Mouse (Mus musculus) urinary bladder, postnatal 4 days (tissue): ENCODE results near the gene Sorcs2.

Experiments used
- DNase-seq, 2 experiments: peaks; one replicate each; pipeline ENCODE4 v3.0.0; 2021 to 2022; ENCODE audit warnings: low spot score in 2 of 2

Gene Sorcs2

GRCm38 (mm10) chr5:36179708-36180107, 218.2 kb downstream of the Sorcs2 start:
- no peak for DNase-seq

DNA sequence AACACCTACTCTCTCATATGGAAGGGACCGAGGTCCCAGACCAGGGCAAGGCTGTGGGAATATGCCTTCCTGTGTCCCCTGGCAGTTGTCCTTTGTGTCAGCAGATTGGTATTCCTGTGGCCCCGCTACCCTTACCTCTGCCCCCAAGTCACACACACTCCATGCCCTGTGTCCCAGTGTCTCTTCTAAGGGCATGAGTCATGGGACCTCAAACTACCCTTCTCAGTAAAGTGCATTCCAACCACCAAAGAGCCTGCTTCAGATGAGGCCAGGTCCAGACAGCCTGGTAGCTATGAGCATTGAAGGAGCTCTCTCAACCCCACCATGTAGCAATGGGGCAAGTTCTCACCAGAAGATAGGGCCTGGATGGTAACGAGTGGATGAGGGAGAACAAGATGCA, 219.2 kb downstream of the Sorcs2 start:
- no peak for DNase-seq

DNA sequence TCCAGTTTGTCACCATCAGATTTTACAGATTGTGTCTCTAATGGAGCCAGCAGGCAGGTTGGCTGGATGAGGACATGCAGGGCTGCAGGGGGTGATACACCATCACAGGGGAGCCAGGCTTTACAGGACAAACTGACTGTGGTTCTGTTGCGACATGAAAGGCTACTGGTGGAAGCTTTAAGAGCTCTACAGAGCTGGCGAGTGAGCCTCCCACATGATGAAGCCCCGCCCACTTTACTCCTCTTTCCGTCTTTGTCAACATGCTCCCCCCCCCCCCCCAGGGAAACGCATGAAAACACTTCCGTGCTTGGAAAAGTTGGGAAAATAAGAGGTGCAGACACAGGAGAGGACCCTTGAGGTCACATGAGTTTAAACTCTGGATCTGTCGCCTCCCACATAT, 219.7 kb downstream of the Sorcs2 start:
- no peak for DNase-seq

DNA sequence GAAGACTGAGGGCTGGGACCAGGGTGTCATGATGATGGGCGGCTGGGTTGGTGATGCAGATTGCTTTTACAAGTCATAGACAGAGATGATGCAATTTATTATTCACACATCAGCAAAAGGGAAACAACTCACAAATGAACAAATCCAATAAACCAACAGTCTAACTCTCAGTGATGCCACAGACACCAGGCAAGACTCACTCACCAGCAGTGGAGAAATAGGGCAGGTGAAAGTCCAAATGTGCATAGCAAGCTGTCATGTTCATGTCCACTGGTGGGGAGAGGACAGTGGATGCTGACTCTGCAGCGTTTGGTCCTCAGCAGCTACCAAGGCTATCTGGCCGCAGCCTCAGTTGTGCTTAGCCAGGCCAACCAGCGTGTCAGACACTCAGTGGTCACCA, 221.1 kb downstream of the Sorcs2 start:
- DNase-seq: no peak

GRCm38 (mm10) chr5:36176409-36176808, 221.5 kb downstream of the Sorcs2 start:
- DNase-seq: peak in 1 of 2 experiments; percentile 65

DNA sequence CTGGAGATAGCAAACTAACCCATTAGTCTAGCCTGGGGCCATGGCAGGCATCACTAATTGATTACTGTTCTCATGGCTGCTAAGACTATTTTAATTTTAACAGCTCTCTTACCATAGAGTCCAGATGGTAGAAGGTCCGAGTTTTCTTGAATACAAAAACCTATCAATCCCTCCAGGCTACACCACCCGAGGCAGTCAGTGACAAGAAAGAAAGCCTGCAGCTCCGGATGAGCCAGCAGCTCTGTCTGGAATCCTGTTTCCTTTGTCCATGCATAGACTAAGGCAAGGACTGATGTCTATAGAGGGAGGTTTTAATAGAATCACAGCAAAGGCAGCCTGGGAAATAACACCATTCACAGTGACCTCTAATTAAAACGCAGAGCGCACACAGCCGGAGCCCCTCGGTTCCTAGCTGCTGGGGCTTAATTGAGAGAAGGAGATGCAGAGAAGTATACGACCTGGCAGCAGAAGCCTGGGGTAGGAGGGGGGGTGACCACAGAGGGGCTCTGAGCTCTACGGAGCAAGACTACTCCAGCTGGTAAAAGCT, 223.3 kb downstream of the Sorcs2 start:
- DNase-seq: no peak

- no peak for DNase-seq
Observed at GRCm38 (mm10) chr5:36168963-36169650, 228.8 kb downstream of the Sorcs2 start.

DNA sequence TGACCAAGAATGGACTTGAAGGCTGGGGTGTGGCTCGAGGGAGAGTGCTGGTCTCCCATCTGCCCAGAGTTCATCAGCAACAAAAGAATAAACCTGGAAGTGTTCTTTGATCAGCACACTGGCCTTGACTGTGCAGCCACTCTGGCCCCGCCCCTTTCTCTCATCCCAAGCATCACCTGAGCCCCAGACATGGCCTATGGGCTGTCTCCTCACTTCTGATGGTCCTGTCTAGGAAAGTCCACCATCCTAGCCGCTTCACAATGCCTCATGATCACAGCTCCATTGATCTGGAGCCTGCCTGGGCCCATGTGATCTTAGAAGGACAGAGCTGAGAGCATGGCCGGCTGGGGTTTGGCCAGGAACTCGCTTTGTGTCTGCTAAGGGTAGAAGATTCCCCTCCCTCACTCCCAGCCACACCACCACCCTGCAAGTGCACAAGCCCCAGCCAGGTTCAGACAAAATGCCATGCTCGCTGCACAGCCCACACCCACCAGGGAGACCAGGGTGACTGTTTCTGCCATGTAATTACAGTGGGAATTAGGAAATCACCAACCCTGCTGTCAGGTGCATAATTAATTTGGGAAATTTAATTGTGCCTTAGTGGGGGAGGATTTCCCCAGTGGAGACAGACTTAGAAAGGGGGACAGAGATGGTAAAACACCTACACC, 231.5 kb downstream of the Sorcs2 start:
- no peak for DNase-seq

DNA sequence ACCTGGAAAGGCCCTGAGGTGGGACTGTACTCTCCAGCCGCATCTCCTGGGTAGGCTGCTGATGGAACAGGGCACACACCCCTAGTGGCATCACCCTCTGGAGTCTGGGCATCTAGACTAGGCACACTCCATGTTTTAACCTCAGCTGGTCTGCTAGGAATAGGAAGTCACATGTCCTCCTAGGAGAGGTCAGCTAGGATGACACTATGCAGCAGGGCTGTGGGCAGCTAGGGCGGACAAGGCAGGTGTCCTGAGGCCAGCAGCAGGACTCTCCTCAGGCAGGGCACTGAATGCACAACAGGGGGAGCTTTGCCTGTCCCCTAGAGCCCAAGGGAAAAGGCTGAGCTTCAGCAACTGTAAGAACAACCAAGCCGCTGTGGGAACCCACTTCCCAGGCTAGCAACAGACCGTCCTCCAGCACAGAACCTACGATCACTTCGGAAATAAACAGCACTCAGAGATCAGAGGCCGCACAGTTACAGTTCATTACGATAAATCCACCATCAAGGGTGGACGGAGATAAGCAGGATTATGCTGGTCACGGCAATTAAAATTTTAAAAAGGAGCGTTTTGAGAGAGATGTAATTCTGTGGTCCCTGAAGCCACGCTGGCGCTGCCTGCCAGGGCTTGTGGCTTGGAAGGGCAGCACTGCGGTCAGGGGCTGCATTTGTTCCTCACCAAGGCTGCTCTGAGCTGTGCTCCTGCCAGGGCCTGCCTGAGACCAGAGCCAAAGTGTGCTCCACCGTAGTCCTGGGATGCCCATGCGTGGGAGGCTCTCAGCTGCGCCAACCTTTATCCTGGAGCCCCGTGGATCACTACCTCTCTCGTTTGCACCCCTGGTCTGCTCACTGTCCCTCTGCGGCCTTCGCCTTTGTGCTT, 232.3 kb downstream of the Sorcs2 start:
- no peak for DNase-seq

GRCm38 (mm10) chr5:36154879-36155485, 243.0 kb downstream of the Sorcs2 start:
- DNase-seq: no peak

GRCm38 (mm10) chr5:36153261-36153660, 244.7 kb downstream of the Sorcs2 start:
- no peak for DNase-seq

GRCm38 (mm10) chr5:36151086-36151485, 246.9 kb downstream of the Sorcs2 start:
- no peak for DNase-seq

- no peak for DNase-seq
Observed at GRCm38 (mm10) chr5:36149098-36149497, 248.8 kb downstream of the Sorcs2 start.

DNA sequence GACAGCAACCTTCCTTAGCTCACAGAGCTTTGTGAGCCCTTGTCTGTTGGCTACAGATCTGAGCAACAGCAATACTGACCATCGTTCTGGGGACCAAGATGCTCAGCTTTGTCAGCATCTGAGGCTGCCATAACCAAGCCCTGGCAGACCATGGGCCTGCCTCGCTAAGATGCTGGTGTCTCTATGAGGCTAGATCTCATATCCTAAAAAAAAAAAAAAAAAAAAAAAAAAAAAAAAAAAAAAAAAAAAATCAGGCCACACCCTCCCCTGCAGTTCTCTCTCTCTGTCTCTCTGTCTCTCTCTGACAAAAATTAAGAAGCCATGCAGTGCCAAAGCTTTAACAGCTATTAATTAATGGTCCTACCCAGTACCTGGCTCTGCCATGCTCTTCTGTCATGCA, 251.3 kb downstream of the Sorcs2 start:
- no peak for DNase-seq

GRCm38 (mm10) chr5:36144560-36144959, 253.4 kb downstream of the Sorcs2 start:
- no peak for DNase-seq

- DNase-seq: no peak
Observed at GRCm38 (mm10) chr5:36141676-36142255, 256.2 kb downstream of the Sorcs2 start.

DNA sequence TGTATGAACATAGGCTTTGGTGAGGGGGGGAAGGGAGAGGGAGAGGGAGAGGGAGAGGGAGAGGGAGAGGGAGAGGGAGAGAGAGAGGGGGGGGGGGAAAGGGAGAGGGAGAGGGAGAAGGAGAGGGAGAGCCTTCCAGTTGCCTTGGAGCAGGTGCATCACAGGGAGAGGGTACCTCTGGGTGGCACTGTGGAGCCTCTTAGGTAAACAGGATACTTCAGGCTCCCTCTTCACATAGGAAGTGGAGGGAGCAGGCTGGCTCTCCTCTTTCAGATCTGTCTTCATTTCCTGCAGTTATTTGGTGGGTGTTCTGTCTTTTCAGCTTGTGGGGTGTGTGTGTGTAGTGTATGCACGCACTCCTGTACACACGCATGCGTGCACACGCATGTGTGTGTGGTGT, 256.8 kb downstream of the Sorcs2 start:
- DNase-seq: no peak

GRCm38 (mm10) chr5:36139766-36140165, 258.2 kb downstream of the Sorcs2 start:
- DNase-seq: no peak

DNA sequence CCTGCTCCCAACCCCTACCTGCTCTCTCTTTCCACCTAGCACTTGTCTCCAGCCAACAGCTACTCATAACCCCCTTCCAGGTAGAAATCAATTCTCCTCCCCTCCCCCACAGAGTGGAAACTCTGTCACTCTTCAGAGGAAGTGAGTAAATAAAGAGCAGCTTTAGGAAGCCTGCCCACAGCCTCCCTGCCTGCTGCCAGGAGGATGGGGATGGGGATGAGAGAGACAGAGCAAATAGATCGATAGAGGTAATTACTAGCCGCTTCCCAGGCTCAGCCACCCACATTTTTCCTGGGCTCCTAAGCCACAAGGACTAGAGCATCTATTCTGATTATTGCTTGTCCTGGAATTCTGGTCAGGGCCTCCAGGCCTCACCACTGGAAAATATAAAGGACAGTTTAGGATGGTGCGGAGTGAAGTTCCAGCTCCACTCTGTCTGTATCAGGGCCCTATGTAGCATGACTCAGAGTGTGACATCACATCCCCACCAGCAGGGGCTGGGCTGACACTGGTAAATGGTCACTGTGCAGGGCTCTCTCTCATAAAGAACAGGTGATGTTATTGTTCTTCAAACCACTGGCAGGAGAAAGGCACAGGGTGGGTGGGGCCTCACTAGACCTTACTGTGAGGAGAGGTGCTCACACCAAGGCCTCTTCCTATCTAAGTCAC, 261.9 kb downstream of the Sorcs2 start:
- no peak for DNase-seq

- no peak for DNase-seq
Observed at GRCm38 (mm10) chr5:36134302-36134701, 263.6 kb downstream of the Sorcs2 start.

GRCm38 (mm10) chr5:36133893-36134292, 264.0 kb downstream of the Sorcs2 start:
- no peak for DNase-seq
